Mouse (Mus musculus) heart, adult 9 months (tissue): Measurements from ENCODE around the gene Bbx.

Experiments used
- DNase-seq, 2 experiments: peaks; one replicate each; pipeline ENCODE4 v3.0.0; 2022; ENCODE audit warnings: low spot score in 2 of 2

Gene Bbx

DNA sequence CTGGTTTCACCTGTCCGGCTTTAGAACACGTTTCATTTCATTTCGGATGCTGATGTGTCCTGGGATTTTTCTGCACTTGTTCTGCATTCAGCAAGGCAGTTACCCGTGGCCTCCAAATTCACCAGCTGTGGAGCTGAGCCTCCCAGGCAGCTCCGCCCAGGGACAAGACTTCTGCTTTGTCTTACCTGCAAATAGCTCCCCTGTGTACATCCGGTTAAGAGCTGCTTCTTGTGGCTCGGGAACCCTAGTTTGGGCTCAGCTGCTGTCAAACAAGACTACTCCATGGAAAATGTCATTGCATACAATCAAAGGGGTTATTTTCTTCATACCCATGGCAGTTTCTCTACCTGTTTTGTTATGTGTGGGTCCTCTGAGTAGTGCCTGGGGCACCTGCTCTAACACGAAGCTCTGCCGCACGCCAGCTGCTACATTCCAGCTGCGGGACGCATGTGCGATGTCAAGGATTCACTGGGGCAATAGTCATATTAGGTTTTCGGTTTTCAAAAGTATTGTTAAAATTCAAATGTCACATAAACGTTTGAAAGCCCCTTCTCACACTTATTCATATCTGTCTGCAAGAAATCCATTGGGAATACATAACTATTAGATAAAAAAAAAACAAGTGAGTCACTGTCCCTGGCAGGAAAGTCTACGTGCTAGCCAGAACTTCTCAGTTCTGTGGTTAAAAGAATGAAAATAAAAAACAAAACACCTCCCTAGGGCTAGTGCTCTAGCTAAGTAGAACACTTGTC lies 264.8 kb downstream of the Bbx start:
- DNase-seq = peak in 1 of 2 experiments; percentile 9

DNA sequence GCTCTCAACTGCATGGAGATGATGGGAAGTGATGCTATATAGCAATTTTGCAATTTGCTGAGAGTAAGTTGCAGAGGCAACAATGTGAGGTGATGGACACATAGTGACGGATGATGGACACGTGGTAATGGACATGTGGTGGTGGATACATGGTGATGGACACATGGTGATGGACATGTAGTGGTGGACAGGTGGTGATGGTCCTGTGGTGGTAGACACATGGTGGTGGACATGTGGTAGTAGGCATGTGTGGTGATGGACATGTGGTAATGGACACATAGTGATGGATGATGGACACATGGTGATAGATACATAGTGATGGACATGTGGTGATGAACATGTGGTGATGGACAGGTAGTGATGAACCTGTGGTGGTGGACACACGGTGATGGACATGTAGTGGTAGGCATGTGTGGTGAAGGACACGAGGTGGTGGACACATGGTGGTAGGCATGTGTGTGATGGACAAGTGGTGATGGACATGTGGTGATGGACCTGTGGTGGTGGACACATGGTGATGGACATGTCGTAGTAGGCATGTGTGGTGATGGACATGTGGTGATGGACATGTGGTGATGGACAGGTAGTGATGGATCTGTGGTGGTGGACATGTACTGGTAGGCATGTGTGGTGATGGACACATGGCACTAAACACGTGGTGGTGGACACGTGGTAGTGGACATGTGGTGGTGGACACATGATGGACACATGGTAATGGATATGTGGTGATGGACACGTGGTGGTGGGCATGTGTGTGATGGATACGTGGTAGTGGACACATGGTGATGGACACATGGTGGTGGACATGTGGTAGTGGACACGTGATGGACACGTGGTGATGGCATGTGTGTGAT lies 271.5 kb downstream of the Bbx start:
- no peak for DNase-seq

- no peak for DNase-seq
Observed at GRCm38 (mm10) chr16:50158546-50158945, 273.6 kb downstream of the Bbx start.

- no peak for DNase-seq
Observed at GRCm38 (mm10) chr16:50149606-50150005, 282.6 kb downstream of the Bbx start.

DNA sequence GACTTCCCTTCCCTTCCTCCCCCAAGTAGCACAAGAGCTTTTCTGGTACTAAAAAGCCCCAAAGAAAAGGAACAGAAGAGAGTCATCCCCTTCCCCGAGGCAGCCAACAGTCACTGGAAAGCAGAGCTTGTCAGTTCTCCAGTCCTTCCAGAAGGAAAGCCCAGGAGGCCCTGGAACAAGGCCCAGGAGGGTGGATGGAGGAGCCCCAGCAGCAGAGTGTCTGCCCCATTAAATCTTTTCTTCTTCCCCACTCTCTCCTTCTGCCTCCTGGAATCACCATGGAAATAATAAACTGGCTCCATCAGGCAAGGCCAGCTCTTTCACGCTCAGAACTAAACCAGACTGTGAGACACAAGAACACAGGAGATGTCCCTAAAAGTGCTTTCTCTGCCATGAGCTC lies 284.3 kb downstream of the Bbx start:
- no peak for DNase-seq
